Mouse (Mus musculus) embryonic facial prominence, embryonic 14.5 days (tissue): ENCODE results near the gene Acot6. TPM values are rescaled to one million over a fixed set of nuclear protein-coding genes. Genes with fewer than 3 reads are reported as not detected.

Experiments
- ATAC-seq: fragments of 200-750 bp; cut with Nextera tagmentation; 2 replicates; pipeline ENCODE4 v1.8.0; 2017; ENCODE audit warnings: low read depth, moderate number of reproducible peaks, moderate TSS enrichment
- DNase-seq: peaks from one replicate; pipeline ENCODE4 v3.0.0-alpha.2; 2015; ENCODE audit warnings: low spot score
- H3K27ac ChIP-seq: fragments of 300-500 bp; sonication (generic); replicated peaks from 2 replicates; pipeline ENCODE4 v1.5.1; 2014; ENCODE audit warnings: low read depth, mild to moderate bottlenecking, low read length, moderate library complexity
- H3K27me3 ChIP-seq: fragments of 300-500 bp; sonication (generic); replicated peaks from 2 replicates; pipeline ENCODE4 v1.6.1; 2014; ENCODE audit warnings: low read length; ENCODE audit not compliant: control insufficient read depth, insufficient read depth
- H3K36me3 ChIP-seq: fragments of 300-500 bp; sonication (generic); 2 replicates; pipeline ENCODE4 v1.6.1; 2014; ENCODE audit warnings: low read length, mixed read lengths; ENCODE audit not compliant: control insufficient read depth, insufficient read depth
- H3K4me1 ChIP-seq: fragments of 300-500 bp; sonication (generic); 2 replicates; pipeline ENCODE4 v1.6.1; 2014; ENCODE audit warnings: antibody characterized with exemption, low read length; ENCODE audit not compliant: control insufficient read depth, insufficient read depth
- H3K4me2 ChIP-seq: fragments of 300-500 bp; sonication (generic); 2 replicates; pipeline ENCODE4 v1.6.1; 2014; ENCODE audit warnings: low read depth, mild to moderate bottlenecking, low read length, moderate library complexity, mixed read lengths
- H3K4me3 ChIP-seq: fragments of 300-500 bp; sonication (generic); 2 replicates; pipeline ENCODE4 v1.5.1; 2014; ENCODE audit warnings: low read depth, mild to moderate bottlenecking, low read length
- H3K9ac ChIP-seq: fragments of 300-500 bp; sonication (generic); 2 replicates; pipeline ENCODE4 v1.6.1; 2014; ENCODE audit warnings: low read depth, mild to moderate bottlenecking, low read length, moderate library complexity, mixed read lengths
- H3K9me3 ChIP-seq: fragments of 300-500 bp; sonication (generic); 2 replicates; pipeline ENCODE4 v1.6.1; 2016; ENCODE audit warnings: low read length; ENCODE audit not compliant: control insufficient read depth
- WGBS: fragments of 180-500 bp; shearing (Covaris S2); extraction: QIAGEN DNeasy Blood & Tissue Kit; methylation state at CpG from one replicate; pipeline ENCODE4 v1.1.7; 2014; 5-methylcytosine and 5-hydroxymethylcytosine counted together
- polyA plus RNA-seq: library from polyadenylated mRNA; unstranded; fragments of >200 nt; fragmentation: Nextera tagmentation; extraction: Ambion mirVana; gene quantifications from 2 replicates; pipeline ENCODE4 v1.2.1, GENCODE M21; 2014

The Acot6 gene
- polyA plus RNA-seq, 1 experiment from 2014 or later: 2.3 TPM

DNA sequence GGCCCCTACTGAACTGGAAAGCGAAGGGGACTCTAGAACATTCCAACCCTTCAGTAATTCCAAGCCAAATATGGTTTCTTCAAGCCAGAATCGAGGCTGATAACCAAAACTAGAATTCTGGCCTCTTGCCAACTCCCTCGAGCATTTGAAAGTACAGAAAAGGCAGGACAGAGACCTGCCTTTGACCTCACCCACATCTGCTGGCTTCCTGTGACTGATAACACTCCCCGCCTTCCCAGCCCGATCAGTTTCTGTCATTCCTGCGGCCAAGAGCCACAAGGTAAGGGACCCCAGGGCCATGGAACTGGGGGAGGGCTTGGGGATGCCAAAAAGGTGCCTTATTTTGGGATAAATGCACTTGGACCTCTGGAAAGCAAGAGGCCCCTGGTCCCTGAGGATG lies 50.5 kb downstream of the Acot6 start:
- peaks cover 35% of the 10 kb centered on the region for H3K36me3 ChIP-seq
- no peaks in the 10 kb centered on the region for H3K9me3 ChIP-seq
- no peak for ATAC-seq
- H3K4me2 ChIP-seq: no peak overlapping the region
- H3K4me3 ChIP-seq: no peak overlapping the region
- 48% methylated on average over 6 of the region's 6 CpGs for WGBS
- no peak for DNase-seq
- H3K9ac ChIP-seq: no peak overlapping the region
- no peak overlapping the region for H3K27ac ChIP-seq
- H3K27me3 ChIP-seq: no peaks in the 10 kb centered on the region
- H3K4me1 ChIP-seq: no peaks in the 10 kb centered on the region

GRCm38 (mm10) chr12:84151911-84152310 lies 51.5 kb downstream of the Acot6 start:
- ATAC-seq: no peak
- Histone ChIP-seq H3K9me3 (no peaks in the 10 kb centered on the region), H3K4me1 (no peaks in the 10 kb centered on the region), H3K4me2 (no peak overlapping the region), H3K27me3 (no peaks in the 10 kb centered on the region), H3K36me3 (peaks cover 45% of the 10 kb centered on the region), H3K27ac (no peak overlapping the region), H3K9ac (no peak overlapping the region), H3K4me3 (no peak overlapping the region)
- 84% methylated on average over 10 of the region's 10 CpGs for WGBS
- DNase-seq: no peak

DNA sequence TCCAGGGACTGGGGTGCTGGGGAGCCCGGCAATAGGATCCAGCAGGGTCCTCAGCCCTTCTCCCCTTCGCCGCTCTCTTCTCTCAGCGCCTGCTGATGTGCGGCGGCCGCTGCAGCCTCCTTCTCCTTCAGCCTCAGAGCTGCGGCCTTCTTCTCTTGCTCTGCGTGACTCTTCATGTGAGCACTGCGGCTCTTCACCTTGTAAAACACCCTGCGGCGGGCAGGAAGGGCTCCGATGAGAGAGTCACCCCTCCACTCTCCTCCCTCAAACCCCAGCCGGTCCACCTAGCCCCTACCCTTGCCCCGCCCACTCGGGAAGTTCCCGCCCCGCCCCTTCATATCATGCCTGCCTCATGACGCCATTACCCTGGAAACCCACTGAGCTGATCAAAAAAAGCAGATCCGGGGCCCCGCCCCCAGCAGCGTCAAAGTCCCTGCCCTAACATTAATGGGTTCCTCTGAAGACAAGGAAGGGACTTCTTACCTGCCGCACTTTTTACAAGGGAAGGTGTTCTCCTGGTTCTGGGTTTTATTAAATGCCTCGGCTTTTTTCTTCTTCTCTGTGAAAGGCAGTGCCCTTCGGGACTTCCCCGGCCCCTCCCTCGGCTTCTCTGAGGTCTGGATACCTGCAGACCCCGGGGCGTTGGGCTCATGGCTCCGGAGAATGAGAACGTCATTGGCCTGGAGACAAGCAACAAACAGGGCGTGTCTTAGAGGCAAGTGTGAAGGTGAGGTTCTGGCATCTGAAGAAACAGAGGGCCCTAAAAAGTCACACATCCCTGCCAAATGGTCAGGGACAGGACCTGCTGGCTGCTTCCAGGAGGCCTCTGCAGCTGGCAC lies 52.1 kb downstream of the Acot6 start:
- ATAC-seq (no peak), DNase-seq (no peak)
- Histone ChIP-seq H3K4me3 (no peak overlapping the region), H3K4me1 (no peaks in the 10 kb centered on the region), H3K9ac (no peak overlapping the region), H3K27ac (no peak overlapping the region), H3K4me2 (no peak overlapping the region), H3K36me3 (peaks cover 51% of the 10 kb centered on the region), H3K27me3 (no peaks in the 10 kb centered on the region), H3K9me3 (no peaks in the 10 kb centered on the region)
- WGBS: 77% methylated on average over 32 of the region's 32 CpGs

DNA sequence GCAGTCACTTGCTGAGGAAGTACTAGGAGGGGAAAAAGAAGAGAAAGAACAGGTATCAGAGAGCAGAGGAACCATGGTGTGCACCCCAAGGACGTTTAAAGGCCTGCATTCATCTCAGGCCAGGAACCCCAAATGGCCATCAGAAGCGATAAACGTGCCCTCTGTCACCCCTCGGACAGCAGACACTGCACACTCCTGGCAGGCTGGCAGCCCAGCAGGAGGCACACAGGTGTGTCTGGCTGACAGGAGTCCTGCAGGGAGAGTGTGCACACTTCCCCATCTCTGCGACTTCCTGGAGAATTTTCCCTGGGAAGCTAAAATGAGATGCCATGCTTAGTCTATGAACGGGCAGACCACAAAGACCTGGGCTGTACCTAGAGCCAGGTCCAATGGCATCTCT lies 53.0 kb downstream of the Acot6 start:
- ATAC-seq (no peak), DNase-seq (no peak)
- H3K4me2 ChIP-seq: no peak overlapping the region
- no peaks in the 10 kb centered on the region for H3K9me3 ChIP-seq
- H3K4me1 ChIP-seq: no peaks in the 10 kb centered on the region
- H3K4me3 ChIP-seq: no peak overlapping the region
- WGBS: 86% methylated on average over 6 of the region's 6 CpGs
- no peaks in the 10 kb centered on the region for H3K27me3 ChIP-seq
- peaks cover 60% of the 10 kb centered on the region for H3K36me3 ChIP-seq
- no peak overlapping the region for H3K9ac ChIP-seq
- H3K27ac ChIP-seq: no peak overlapping the region

- peaks cover 74% of the 10 kb centered on the region for H3K36me3 ChIP-seq
- no peak for ATAC-seq
- no peak overlapping the region for H3K27ac ChIP-seq
- no peak overlapping the region for H3K4me2 ChIP-seq
- DNase-seq: no peak
- no peaks in the 10 kb centered on the region for H3K27me3 ChIP-seq
- H3K9ac ChIP-seq: no peak overlapping the region
- H3K9me3 ChIP-seq: no peaks in the 10 kb centered on the region
- WGBS: 90% methylated on average over 10 of the region's 11 CpGs
- H3K4me1 ChIP-seq: no peaks in the 10 kb centered on the region
- no peak overlapping the region for H3K4me3 ChIP-seq
Measured at GRCm38 (mm10) chr12:84154786-84155522, 54.5 kb downstream of the Acot6 start.

DNA sequence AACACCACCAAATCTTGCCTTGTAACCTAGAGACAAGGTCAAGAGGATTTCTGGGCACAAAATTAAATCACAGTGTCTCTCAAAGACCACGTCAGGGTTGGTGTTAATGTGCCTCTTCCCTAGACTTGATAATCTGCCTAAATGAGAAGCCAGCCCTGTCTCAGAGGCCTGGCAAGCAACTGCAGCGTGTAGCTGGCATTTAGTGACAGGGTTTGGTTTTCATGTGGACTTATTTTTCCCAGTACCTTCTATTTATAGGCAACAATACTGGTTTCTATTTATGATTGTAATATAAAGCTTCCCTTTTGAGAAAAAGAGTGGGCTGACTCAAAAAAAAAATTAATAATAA lies 55.0 kb downstream of the Acot6 start:
- DNase-seq (no peak), ATAC-seq (no peak)
- Histone ChIP-seq H3K27me3 (no peaks in the 10 kb centered on the region), H3K9me3 (no peaks in the 10 kb centered on the region), H3K9ac (no peak overlapping the region), H3K4me1 (no peaks in the 10 kb centered on the region), H3K4me3 (no peak overlapping the region), H3K4me2 (no peak overlapping the region), H3K27ac (no peak overlapping the region), H3K36me3 (peaks cover 80% of the 10 kb centered on the region)
- WGBS: 77% methylated on average over 2 of the region's 2 CpGs

GRCm38 (mm10) chr12:84156210-84156609 lies 55.8 kb downstream of the Acot6 start:
- H3K4me3 ChIP-seq: no peak overlapping the region
- no peak overlapping the region for H3K27ac ChIP-seq
- ATAC-seq: no peak
- H3K27me3 ChIP-seq: no peaks in the 10 kb centered on the region
- peaks cover 84% of the 10 kb centered on the region for H3K36me3 ChIP-seq
- no peaks in the 10 kb centered on the region for H3K9me3 ChIP-seq
- 94% methylated on average over 18 of the region's 18 CpGs for WGBS
- DNase-seq: no peak
- no peaks in the 10 kb centered on the region for H3K4me1 ChIP-seq
- no peak overlapping the region for H3K4me2 ChIP-seq
- no peak overlapping the region for H3K9ac ChIP-seq

DNA sequence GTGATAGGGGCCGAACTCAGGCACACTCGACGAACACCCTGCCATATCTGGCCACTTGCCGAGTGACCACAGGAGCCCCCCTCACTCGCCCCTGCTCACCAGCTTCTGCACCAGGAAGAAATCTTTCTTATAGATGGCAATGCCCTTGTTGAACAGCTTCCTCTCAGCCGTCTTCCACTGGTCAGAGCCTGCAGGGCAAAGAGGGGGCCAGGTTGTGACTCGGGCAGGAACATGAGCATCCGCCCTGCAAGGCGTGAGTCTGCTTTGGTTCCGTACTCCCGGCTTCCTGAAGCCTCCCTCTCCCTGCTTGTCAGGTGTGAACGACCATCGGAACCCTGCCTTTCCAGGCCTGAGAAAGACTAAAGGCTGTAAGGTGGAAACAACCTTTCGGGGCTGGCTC lies 57.7 kb downstream of the Acot6 start:
- DNase-seq: no peak

More for the DNA sequence above, 57.7 kb downstream of the Acot6 start:
- no peak for ATAC-seq
- no peaks in the 10 kb centered on the region for H3K9me3 ChIP-seq
- WGBS: 88% methylated on average over 14 of the region's 14 CpGs
- peaks cover 87% of the 10 kb centered on the region for H3K36me3 ChIP-seq
- no peak overlapping the region for H3K27ac ChIP-seq
- H3K27me3 ChIP-seq: no peaks in the 10 kb centered on the region
- H3K4me3 ChIP-seq: no peak overlapping the region
- H3K4me1 ChIP-seq: no peaks in the 10 kb centered on the region
- H3K9ac ChIP-seq: no peak overlapping the region
- no peak overlapping the region for H3K4me2 ChIP-seq
